Mouse (Mus musculus): ENCODE data around the gene Nrip2.

DNA sequence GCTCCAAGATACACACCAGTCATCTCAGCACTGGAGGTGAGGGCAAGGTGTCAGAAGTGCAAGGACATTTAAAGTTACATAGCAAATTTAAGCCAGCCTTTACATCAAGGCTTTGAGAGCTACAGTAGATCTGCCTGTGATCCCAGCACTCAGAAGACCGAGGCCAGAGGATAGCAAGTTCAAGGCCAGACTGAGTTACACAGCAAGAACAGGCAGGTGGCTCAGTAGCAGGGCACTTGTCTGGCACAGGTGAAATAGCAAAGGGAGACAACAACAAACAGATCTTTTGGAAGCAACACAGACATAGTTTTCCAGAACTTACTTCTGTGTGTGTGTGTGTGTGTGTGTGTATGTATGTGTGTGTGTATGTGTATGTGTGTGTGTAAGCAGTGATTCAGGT, 19.0 kb downstream of the Nrip2 start:
- no peak for TF ChIP-seq CTCF (conservative IDR thresholded peaks at IDR 0.05; ENCODE audit: low read length)
- TF ChIP-seq NANOG (IDR thresholded peaks at IDR 0.05; ENCODE audit: borderline replicate concordance, low read length) = no peak
- no peak for TF ChIP-seq POU5F1 (IDR thresholded peaks at IDR 0.05; ENCODE audit: borderline replicate concordance, low read length)

All from E14TG2a.4 (cell line).